Mouse (Mus musculus): ENCODE measurements around the gene Pip5k1b.
"Not testable (repeated sequence)": the region's sequence is repeated elsewhere in the genome, so short reads cannot be mapped to it uniquely, and the experiment has no call there.

Gene Pip5k1b

DNA sequence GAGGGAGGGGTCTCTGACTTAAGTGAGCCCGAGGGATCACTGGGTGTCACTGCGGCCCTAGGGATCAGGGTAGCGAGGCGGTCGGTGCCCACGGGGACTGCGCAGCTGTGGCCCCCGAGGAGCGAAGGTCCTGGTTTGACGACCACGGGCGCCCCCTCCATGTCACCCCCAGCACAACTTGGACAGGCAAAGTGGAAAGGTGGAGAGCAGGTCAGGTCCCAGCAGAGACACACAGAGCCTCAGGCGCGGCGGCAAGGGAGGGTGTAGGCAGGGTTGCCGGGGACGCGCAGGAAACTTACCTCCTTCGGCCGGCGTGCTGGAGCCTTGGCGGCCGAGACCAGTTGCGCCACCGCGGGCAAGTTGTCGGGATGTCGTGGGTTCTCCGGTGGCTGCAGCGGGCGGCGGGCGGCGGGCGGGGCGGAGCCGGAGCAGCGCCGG, at the start of gene Pip5k1b:
Pip5k1b (minus strand) TSS at position 407 of the 438 bp plus-strand sequence.
- peak; percentile 8 for DNase-seq (ENCODE audit: low spot score)

DNA sequence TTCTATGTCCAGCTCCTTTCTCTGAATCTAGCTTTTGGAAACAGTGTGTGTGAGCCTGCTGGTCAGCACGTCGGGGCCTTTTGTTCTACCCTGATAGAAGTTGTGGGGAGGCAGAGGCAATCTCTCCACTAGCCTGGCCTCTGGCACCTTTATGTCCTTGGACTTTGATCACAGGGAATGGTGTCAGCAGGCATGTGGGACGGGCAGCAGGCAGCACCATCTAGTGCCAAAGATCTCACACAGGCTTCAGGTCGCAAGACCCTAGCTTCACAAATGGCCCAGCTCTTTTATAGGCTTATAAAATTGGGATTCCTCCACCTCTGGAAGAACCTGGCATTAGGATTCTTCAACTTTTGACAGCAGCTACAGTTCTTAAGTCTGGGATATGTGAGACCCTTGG, 48.4 kb upstream of the Pip5k1b start:
- DNase-seq (ENCODE audit: low spot score): no peak

DNA sequence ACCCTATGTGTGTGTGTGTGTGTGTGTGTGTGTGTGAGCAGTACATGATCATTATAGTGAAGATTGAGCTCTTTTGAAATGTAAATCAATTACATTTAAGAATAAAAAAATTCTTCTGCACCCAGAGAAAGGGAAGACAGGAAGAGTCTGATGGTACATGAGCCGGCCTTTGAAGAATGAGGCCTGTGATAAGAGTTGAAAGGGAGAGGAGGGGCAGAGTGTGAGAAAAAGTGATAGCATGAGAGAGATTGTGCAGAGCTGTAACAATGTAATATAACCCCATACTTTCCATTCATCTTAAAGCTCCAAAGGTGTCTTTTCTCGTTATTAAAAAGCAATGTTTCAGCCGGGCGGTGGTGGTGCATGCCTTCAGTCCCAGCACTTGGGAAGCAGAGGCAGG, 47.8 kb upstream of the Pip5k1b start:
- no peak for DNase-seq (ENCODE audit: low spot score)

DNA sequence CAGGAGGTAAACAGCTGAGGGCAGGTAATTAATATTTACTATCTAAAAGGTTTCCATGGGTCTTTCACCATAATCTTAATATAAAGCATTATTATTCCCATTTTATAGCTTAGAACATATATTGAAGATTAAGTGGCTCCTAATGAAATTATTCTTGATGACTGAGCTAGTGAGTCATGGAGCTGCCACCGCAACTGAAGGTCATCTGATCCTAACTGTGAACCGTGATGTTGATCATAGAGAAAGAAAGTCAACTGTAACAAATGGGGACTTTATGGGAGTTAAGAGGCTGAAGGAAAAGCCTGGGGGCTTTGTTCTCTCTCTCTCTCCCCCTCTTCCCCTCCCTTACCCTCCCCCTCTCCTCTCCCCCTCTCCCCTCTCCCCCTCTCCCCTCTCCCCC, 31.1 kb upstream of the Pip5k1b start:
- no peak for DNase-seq (ENCODE audit: low spot score)

DNA sequence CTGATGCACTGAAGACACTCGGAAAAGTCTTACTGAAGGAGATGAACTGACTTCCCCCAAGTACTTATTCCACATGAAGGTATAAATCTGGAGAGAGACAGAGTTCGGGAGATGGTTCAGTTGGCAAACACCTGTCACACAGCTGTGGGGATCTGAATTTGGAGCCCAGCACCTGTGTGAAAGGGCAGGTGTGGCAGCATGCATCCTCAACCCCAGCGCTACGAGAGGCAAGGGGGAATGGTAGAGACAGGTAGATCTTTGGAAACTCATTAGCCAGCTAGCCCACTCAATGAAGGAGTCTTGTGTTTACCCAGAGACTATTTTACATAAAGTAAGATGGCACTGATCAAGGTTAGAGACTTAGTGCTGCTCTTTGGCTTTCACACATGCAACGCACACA, 29.5 kb upstream of the Pip5k1b start:
- no peak for DNase-seq (ENCODE audit: low spot score)

DNA sequence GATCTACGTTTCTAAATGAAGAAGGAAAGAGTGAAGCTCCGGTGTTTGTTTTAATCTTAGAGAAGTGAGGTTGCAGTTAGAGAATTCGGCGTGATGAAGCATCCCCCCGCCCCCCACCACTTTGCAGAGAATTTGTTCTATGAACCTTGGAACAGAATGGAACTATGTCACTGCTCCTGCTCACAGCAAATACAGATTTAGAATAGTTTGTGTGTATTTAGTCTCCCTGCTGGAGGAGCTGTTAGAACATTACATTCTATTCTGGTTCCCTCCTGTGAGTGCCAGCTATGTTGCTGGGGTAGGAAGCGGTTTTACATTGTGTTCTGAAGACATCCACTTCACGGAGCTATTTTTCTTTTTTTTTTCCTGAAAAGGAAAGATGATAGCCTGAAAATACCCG, 28.3 kb upstream of the Pip5k1b start:
- peak; percentile 12 for DNase-seq (ENCODE audit: low spot score)

DNA sequence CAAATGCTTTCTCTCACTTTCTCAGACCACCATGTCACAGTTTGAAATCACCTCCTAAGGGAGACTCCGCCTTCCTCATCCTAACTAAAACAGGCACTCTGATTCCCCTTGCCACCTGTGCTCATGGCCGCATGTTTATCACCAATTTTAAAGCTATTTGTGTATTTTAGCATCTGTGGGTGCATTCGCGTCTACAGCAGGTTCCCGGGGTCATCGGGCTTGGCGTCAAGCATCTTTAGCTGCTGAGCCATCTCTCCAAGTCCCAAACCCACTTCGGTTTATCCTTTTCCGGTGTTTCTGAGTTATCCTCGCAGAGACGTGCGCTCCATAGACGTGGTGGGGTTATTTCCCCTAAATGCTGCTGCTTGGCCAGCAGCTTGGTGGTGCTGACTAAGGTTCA, 20.5 kb upstream of the Pip5k1b start:
- DNase-seq (ENCODE audit: low spot score): no peak

DNA sequence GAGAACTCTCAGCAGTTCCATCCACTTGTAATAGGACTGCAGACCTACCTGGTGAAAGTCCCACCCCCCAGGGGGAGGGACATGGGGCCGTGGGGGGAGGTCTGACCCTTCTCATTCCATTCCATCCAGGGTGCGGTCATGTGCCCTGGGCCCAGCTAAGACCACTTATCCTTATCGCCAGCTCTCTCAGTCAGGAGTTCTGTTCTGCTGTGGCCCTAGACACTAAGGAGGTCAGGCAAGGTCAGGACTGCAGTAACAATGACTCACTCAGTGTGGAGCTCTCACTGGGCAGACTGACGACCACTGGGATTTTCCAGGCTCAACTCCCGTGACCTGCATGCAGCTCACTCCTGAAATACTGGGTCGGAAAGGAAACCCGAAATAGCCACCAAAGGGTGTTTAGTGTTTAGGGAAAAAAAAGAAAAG, 16.1 kb upstream of the Pip5k1b start:
- no peak for DNase-seq (ENCODE audit: low spot score)

DNA sequence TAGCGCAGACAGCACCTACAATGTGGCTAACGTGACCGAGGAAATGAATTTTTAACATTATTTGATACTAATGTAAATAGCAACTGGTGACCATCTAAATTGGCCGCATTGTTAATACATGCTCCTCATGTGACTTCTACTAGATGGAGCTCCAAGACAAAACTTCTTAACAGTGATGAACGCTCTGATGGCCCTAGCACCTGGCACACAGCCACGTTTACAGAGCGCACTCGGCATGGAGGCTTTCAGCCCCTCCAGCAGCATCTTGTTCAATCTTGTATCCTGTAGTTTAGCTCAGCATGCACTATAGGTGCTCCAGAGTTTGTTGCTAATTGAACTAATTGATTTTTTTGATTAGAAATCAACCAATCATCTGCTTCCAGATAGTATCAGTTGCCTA, 15.3 kb upstream of the Pip5k1b start:
- DNase-seq (ENCODE audit: low spot score): no peak

DNA sequence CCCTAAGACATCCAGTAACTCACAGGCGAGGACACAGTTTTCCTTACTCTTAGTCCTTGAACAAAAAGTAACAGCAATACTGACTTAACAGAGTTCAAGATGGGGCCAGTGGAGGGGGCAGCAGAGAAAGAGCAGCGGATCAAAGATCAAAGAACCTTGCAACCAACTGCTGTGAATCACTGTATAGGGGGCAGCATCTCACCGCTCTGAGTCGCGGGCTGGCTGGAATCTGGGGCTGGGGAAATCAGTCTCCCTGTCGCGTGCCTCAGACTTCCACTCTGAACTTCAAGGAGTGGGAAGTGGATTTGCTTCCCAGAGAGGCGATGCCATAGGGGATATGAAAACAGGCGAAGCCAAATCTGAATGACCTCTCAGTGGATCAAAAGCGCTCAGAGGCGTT, 1.8 kb upstream of the Pip5k1b start:
- no peak for DNase-seq (ENCODE audit: low spot score)

DNA sequence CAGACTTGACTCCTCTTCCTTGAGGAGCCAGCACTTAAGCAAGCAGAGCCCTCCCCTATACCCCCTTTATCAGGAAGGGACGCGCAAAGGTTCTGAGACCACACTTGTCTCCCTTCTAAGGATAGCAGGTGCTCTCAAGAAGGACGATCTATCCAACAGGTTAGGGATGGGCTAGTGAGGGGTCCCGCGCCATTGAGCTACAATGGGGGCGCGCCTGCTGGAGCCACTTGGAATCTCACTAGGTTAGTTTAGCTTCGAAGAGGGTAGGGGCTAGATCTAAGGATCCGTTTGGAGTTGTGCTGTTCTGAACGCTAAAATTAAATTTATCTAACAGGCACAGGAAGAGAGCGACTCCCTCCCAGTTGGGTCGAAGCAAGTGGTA, 904 bp upstream of the Pip5k1b start:
- DNase-seq (ENCODE audit: low spot score): no peak

DNA sequence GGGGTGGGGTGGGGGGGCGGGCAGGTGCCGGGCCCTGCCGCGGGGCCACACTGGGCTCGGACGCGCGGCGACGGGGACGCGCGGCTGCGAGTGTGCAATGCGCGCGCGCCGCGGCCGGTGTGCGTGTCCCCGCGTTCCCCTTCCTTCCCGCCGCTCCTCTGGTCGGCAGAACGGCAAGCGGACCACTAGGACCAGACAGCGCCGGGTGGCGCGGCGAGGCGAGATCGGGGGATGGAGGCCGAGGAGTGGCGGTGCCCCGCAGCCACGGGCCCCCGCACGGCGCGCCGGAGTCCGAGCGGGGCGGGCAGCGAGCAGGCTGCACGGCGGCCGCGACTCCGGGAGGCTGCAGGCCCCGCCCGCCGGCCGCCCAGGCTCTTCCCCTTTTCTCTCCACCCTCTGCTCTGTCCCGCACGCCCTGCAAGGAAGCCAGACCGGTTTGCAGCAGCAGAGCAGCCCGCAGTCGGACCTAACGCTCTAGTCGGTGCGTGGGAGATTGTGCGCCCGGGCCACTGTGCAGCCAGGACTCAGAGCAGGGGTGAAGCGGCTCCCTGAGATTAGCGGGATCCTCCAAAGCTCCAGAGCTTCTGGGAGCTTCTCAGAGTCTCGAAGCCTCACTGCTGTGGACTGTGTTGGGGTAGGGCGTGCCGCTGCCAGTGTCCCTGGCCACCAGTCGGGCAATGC, 372 bp upstream of the Pip5k1b start:
- DNase-seq (ENCODE audit: low spot score): peak; percentile 28

DNA sequence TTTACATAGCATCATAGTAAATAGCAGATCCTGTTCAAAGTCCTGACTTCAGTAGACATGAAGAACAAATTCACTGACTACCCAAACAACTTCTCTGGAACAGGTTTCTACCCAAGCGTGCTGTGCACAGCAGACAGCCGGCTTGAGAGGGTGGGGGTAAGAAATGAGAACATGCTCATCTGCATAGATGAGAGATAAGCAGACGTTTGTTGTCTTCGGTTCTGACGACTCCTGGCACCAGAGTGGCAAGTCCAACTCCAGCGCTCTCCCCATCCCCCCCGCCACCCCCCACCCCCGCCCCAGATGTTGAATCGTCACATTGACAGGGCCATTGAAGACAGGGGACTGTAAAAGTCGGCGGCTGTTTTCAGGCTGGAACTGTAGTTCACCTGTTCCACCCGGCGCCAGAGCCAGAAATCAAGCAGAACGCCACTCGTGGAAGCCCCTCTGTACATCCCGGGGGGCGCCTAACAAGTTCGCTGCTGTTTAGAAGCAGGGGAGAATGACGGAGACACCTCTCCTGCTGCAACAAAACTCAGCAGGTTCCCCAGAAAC, 684 bp downstream of the Pip5k1b start:
- DNase-seq (ENCODE audit: low spot score): no peak

DNA sequence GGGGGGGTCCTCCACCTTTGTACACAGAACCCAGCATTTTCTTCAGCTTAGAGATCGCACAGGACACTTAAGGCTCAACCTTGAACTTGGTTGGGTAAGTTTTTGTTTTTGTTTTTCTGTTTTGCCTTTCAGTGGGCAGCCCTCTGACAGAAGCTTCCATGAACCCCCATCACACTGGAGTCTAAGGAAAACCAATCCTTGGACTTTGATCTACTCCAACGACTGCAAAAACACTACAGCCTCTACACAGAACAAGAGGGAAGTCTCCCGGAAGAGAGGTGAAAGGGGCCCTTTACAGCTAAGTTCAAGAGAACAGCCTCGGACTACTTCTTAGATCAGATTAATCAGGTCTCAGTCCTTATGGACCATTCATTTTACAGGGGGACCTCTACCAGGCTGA, 1.2 kb downstream of the Pip5k1b start:
- DNase-seq (ENCODE audit: low spot score): no peak

DNA sequence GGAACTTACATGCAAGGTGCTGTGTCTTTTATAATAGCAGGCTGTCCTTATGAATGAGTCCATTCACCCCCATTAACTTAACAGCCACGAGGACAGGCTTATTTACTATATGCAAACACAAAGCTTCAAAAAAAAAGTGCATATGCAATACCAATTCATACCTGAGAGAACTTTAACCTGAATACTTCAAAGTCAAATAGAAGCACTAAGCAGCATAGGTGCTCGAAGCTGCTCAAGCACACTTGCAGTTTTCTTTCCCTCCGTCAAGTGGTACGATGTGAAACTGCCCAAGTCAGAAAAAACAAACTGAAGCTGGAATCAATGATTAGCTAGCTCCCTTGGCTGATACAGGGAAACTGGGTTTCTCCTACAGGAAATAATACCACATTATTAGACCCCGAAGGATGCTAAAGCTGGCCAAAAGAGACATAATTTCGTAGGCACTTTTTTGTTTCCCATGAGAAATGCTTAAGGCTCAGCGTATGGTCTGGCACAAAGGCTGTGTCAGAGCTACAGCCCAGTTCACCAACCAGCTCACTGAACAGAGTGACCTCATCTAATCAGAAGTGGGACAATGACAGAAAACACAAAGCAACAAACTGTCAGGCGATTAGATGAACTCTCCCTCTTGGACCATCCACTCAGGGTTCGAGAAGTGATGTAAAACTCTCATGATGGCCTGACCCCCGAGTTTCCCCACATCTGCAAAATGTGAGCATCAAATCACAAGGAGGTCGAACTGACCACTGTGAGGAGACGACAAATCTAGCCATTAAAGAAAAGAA, 2.2 kb downstream of the Pip5k1b start:
- no peak for DNase-seq (ENCODE audit: low spot score)

DNA sequence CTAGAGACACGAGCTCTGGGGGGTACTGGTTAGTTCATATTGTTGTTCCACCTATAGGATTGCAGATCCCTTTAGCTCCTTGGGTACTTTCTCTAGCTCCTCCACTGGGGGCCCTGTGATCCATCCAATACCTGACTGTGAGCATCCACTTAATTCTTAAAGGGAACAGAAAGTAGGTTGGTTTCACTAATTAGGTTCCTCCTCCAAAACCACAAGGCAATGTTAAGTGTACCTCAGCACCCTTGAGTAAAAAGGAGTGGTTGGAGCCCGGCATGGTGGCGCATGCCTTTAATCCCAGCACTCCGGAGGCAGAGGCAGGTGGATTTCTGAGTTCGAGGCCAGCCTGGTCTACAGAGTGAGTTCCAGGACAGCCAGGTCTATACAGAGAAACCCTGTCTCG, 3.0 kb downstream of the Pip5k1b start:
- DNase-seq (ENCODE audit: low spot score): not testable (repeated sequence)

DNA sequence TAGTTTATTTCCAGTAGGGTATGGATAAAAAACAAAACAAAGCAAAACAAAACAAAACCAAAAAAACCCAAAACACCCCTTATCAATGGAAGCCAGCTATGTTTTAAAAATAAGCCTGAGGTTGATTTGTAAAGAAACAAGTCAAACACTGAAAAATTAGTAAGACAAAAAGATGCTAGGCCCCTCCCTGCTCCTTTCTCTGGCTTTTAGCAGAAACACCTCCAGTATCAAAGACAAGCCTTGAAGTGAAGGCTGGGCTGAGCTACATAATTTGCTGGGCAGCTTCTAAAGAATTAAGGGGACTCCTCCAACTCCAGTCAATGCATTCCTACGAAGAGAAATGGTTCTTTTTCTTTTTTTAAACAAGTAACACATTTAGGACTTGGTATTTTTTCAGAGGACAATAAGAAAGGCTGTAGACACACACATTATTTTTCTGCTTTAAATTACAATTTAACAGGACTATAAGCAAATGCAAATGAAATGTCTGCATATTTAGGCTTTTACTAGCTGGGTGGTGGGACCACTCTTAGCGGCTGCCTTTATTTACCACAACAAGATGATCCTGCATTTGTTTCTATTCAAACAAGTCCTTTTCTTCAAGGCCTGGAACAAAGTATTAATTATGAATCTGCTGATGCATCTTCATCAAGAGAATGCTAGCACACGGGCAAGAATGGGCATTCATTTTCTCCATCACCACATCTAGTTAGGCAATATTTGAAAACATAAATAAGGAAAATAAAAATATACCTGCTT, 4.3 kb downstream of the Pip5k1b start:
- no peak for DNase-seq (ENCODE audit: low spot score)

DNA sequence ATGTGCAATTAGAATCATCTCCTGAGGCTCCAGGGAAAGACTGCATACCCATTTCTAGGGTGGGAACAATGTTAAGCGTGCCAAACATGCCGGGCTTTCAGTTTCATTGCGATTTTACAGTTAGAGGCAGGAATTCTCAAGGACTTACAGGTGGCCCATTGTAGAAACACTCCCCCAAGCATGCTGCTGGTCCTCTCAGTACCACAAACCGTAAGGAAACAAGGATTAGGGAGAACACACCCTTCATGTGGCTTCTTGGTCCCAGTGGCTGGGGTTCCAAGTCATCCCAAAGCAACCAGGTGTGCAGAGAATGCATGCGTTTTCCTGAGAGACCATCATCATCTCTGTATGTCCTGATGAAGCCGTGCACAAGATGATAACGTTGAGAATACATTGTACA, 4.9 kb downstream of the Pip5k1b start:
- no peak for DNase-seq (ENCODE audit: low spot score)

DNA sequence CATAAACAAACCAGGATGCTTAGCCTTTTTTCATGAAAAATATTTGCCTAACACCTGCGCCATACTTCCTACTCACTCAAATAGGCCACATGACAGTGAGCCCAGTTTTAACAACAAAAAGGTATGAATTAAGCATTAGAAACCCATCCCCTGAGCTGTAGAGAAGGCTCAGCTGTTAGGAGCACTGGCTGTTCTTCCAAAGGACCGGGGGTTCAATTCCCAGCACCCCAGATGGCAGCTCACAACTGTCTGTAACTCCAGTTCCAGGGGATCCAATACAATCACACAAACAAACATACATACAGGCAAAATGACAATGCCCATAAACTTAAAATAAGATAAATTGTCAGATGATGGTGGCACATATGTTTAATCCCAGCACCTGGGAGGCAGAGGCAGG, 5.7 kb downstream of the Pip5k1b start:
- no peak for DNase-seq (ENCODE audit: low spot score)

DNA sequence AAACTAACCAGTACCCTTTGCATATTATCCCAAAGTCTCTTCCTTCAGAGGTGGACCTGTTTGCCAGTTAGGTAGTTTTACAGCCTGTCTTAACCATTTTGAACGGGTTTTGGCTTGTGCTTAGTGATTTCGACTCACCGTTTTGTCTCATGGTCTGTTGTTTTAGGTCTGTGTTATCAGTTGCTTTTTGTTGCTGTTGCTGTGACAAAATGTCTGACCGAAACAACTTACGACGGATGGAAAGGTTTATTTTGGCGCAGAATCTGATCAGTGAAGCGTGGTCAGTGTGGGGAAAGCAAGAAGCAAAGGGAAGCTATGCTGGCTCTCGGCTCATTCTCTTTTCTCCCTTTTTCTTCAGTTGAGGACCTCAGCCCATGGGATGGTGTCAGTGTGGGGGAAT, 7.3 kb downstream of the Pip5k1b start:
- no peak for DNase-seq (ENCODE audit: low spot score)

DNA sequence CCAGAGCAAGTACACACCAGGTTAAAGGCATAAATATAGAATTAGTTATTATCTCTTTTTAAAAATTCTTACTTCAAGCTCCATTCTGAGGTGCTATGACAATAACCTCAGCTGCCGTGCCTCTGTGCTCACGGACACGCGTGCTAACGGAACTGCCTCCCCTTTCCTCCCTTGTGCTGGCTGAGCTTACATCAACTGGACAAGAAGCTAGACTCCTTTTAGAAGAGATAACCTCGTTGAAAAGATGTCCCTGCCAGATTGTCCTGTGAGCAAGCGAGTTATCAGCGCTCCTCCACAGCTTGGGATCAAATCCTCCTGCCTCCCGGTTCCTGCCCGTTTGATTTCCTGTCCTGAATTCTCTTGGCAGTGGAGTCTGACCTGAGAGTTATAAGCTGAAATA, 9.5 kb downstream of the Pip5k1b start:
- DNase-seq (ENCODE audit: low spot score): no peak
